Mouse (Mus musculus) intestine, embryonic 14.5 days (tissue): ENCODE measurements around the gene Usp48. TPM values are rescaled to one million over a fixed set of nuclear protein-coding genes. Genes with fewer than 3 reads are reported as not detected.

Experiments used
- ATAC-seq: fragments of 200-750 bp; cut with Nextera tagmentation; replicated peaks from 2 replicates; pipeline ENCODE4 v1.8.0; 2017; ENCODE audit warnings: low read depth, moderate number of reproducible peaks, moderate TSS enrichment, moderate library complexity; ENCODE audit not compliant: low FRiP score, low TSS enrichment
- DNase-seq: peaks from one replicate; pipeline ENCODE4 v3.0.0-alpha.2; 2018; ENCODE audit warnings: low spot score
- H3K27ac ChIP-seq: fragments of 300-500 bp; sonication (generic); 2 replicates; pipeline ENCODE4 v1.5.1; 2014; ENCODE audit warnings: low read depth, mild to moderate bottlenecking, control low read depth
- H3K27me3 ChIP-seq: fragments of 300-500 bp; sonication (generic); replicated peaks from 2 replicates; pipeline ENCODE4 v1.6.1; 2014; ENCODE audit warnings: low read length, control low read depth; ENCODE audit not compliant: control insufficient read depth, insufficient read depth
- H3K36me3 ChIP-seq: fragments of 300-500 bp; sonication (generic); 2 replicates; pipeline ENCODE4 v1.6.1; 2014; ENCODE audit warnings: low read length, control low read depth; ENCODE audit not compliant: control insufficient read depth, insufficient read depth
- H3K4me1 ChIP-seq: fragments of 300-500 bp; sonication (generic); replicated peaks from 2 replicates; pipeline ENCODE4 v1.6.1; 2014; ENCODE audit warnings: low read length, control low read depth, mixed read lengths; ENCODE audit not compliant: control insufficient read depth, insufficient read depth
- H3K4me2 ChIP-seq: fragments of 300-500 bp; sonication (generic); 2 replicates; pipeline ENCODE4 v1.6.1; 2014; ENCODE audit warnings: low read length
- H3K4me3 ChIP-seq: fragments of 300-500 bp; sonication (generic); 2 replicates; pipeline ENCODE4 v1.5.1; 2014; ENCODE audit warnings: low read depth, low read length, control low read depth, mixed read lengths
- H3K9ac ChIP-seq: fragments of 300-500 bp; sonication (generic); 2 replicates; pipeline ENCODE4 v1.6.1; 2014; ENCODE audit warnings: mild to moderate bottlenecking, low read length
- H3K9me3 ChIP-seq: fragments of 300-500 bp; sonication (generic); 2 replicates; pipeline ENCODE4 v1.6.1; 2016; ENCODE audit warnings: low read length, control low read depth; ENCODE audit not compliant: control insufficient read depth
- WGBS: fragments of 180-500 bp; shearing (Covaris S2); extraction: QIAGEN DNeasy Blood & Tissue Kit; methylation state at CpG from one replicate; pipeline ENCODE4 v1.1.7; 2014; 5-methylcytosine and 5-hydroxymethylcytosine counted together
- polyA plus RNA-seq: library from polyadenylated mRNA; unstranded; fragments of >200 nt; fragmentation: Nextera tagmentation; extraction: Ambion mirVana; gene quantifications from 2 replicates; pipeline ENCODE4 v1.2.1, GENCODE M21; 2014

The Usp48 gene
- polyA plus RNA-seq, 1 experiment from 2014 or later, result 72.4 TPM

DNA sequence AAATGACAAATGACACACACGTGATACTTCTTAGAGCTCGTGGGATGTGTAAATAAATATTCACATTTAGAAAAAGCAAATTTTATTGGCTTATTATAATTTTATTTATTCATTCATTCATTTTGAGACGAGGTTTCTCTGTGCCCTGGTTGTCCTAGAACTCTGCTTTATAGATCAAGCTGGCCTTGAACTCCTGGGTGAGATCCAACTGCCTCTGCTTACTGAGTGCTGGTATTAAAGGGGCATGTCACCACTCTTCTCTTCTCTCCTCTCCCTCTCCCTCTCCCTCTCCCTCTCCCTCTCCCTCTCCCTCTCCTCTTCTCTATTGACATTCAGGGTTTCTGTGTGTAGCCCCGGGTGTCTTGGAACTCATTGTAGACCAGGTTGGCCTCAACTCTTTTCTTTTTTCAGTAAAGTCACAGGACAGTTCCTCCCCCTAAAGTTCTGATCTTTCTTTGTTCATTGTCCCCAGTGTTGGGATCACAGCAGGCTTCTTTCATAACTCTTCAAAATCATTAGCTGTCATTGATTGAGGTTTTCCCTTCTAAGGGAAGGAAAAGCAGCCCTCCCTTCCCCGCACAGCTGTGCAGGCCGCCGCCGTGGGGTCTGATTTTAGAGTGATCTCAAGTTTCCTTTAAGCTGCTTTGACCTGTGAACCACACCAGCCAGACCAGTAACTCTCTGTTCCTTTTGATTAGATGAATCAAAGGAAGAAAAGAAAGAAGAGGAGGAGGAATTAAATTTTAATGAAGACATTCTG lies 34.1 kb downstream of the Usp48 start:
- ATAC-seq, result no peak
- H3K9me3 ChIP-seq, result no peaks in the 10 kb centered on the region
- no peaks in the 10 kb centered on the region for H3K27me3 ChIP-seq
- H3K4me3 ChIP-seq, result no peak overlapping the region
- H3K4me2 ChIP-seq, result no peak overlapping the region
- 79% methylated on average over 8 of the region's 8 CpGs for WGBS
- no peaks in the 10 kb centered on the region for H3K4me1 ChIP-seq
- H3K36me3 ChIP-seq, result peaks cover 94% of the 10 kb centered on the region
- no peak overlapping the region for H3K27ac ChIP-seq
- no peak for DNase-seq
- H3K9ac ChIP-seq, result no peak overlapping the region

DNA sequence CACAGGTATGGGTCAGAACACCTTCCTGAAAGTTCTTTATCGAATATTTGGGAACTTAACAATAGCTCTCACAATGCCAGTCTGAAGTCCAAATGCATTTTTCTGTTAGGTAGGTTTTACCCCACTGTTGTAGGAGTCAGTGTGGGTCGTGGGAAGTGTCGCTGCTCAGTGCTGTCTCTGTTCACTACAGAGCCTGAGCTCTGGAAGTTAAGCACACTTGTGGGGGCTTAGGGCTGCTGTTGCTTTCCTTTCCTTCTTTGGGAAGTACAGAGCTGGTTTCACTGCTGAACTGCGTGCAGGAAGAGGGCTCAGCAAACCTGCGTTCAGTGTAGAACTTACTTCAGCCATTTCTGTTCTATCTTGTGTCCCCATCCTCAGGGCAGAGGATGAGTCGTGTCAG lies 34.8 kb downstream of the Usp48 start:
- H3K9ac ChIP-seq, result no peak overlapping the region
- peaks cover 94% of the 10 kb centered on the region for H3K36me3 ChIP-seq
- ATAC-seq, result no peak
- WGBS, result 92% methylated on average over 6 of the region's 6 CpGs
- H3K9me3 ChIP-seq, result no peaks in the 10 kb centered on the region
- H3K27ac ChIP-seq, result no peak overlapping the region
- no peaks in the 10 kb centered on the region for H3K27me3 ChIP-seq
- no peak overlapping the region for H3K4me3 ChIP-seq
- no peak for DNase-seq
- H3K4me1 ChIP-seq, result no peaks in the 10 kb centered on the region
- no peak overlapping the region for H3K4me2 ChIP-seq

DNA sequence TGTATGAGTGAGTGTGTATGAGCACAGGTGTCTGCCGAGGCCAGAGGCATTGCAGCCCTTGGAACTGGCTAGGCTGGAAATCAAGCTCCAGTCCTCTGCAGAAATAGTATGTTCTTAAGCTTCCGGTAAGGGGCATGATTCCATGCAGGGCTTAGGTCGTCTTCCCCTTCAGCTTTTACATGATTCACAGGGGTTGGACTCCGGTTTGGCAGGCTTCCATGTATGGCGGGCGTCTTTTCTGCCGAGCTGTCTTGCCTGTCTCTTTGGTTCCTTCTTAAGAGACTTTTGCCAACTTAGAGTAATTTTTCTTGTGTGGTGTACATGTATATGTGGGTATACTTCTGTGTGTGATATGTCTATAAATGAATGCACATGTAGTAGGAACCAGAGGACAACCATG lies 35.8 kb downstream of the Usp48 start:
- Histone ChIP-seq H3K27ac (no peak overlapping the region), H3K4me2 (no peak overlapping the region), H3K9me3 (no peaks in the 10 kb centered on the region), H3K4me3 (no peak overlapping the region), H3K36me3 (peaks cover 94% of the 10 kb centered on the region), H3K27me3 (no peaks in the 10 kb centered on the region), H3K9ac (no peak overlapping the region), H3K4me1 (no peaks in the 10 kb centered on the region)
- ATAC-seq, result no peak
- 83% methylated on average over 7 of the region's 7 CpGs for WGBS
- DNase-seq, result no peak

DNA sequence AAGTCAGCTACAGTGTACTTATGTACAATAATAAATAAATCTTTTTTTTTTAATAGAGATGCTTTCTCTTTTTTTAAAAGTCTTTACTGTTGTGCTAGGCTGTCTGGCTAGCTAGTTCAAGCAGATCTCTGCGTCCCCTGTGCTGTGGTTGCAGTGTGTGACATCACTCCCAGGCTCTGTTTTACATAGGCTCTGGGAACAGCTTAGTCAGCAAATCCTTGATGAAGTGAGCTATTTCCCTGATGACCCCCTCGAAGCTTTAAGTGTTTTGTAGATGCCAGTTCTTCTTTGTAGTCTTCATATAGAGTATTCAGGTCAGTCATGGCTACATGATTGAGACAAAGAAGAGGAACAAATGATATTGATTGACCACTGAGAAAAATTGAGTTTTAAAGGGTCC lies 36.6 kb downstream of the Usp48 start:
- Histone ChIP-seq H3K4me3 (no peak overlapping the region), H3K27me3 (no peaks in the 10 kb centered on the region), H3K4me2 (no peak overlapping the region), H3K36me3 (peaks cover 94% of the 10 kb centered on the region), H3K27ac (no peak overlapping the region), H3K9me3 (no peaks in the 10 kb centered on the region), H3K9ac (no peak overlapping the region), H3K4me1 (no peaks in the 10 kb centered on the region)
- DNase-seq, result no peak
- ATAC-seq, result no peak
- 86% methylated on average over 2 of the region's 2 CpGs for WGBS

DNA sequence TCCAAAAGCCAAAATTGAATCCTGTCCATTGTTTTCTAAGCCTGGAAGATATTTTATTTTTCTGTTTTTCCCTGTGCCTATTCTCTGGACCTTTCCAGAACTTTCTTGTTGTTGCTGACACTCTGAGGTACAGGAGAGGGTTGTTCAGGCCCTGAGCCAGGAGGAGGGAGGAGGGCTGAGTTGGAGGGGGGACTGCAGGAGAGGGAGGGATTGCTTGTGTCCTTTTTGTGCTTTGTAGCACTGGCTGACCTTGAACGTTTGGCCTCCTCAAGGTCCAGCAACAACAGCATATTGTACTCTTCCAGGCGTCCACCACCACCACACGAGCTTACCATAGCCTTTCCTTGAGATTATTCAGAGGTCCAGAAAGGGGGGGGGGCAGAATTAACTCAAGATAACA lies 38.0 kb downstream of the Usp48 start:
- H3K4me1 ChIP-seq, result no peaks in the 10 kb centered on the region
- no peaks in the 10 kb centered on the region for H3K27me3 ChIP-seq
- no peak overlapping the region for H3K27ac ChIP-seq
- DNase-seq (no peak), ATAC-seq (no peak)
- no peak overlapping the region for H3K4me2 ChIP-seq
- H3K36me3 ChIP-seq, result peaks cover 95% of the 10 kb centered on the region
- H3K9me3 ChIP-seq, result no peaks in the 10 kb centered on the region
- H3K9ac ChIP-seq, result no peak overlapping the region
- H3K4me3 ChIP-seq, result no peak overlapping the region
- 62% methylated on average over 3 of the region's 3 CpGs for WGBS

DNA sequence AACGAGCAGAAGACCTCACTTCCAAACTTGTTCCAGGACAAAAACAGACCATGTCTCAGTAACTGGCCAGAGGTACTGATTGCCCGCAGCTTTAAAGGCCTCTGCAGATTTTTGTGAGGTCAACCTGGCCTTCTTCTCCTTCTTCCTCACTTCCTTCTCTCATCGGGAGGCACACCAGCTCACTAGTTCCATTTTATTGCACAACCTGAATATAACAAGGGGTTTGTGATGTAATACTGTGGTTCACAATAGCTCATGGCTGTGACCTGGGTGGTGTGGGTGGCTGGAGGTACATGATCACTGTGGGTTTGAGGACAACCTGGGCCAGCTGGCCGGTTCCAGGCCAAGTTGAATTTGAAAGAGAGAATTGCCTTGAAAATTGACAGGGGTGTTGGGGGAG lies 39.8 kb downstream of the Usp48 start:
- Histone ChIP-seq H3K4me2 (no peak overlapping the region), H3K36me3 (peaks cover 100% of the 10 kb centered on the region), H3K27me3 (no peaks in the 10 kb centered on the region), H3K9ac (no peak overlapping the region), H3K4me1 (no peaks in the 10 kb centered on the region), H3K4me3 (no peak overlapping the region), H3K27ac (no peak overlapping the region), H3K9me3 (no peaks in the 10 kb centered on the region)
- ATAC-seq (no peak), DNase-seq (no peak)
- 94% methylated on average over 4 of the region's 4 CpGs for WGBS

DNA sequence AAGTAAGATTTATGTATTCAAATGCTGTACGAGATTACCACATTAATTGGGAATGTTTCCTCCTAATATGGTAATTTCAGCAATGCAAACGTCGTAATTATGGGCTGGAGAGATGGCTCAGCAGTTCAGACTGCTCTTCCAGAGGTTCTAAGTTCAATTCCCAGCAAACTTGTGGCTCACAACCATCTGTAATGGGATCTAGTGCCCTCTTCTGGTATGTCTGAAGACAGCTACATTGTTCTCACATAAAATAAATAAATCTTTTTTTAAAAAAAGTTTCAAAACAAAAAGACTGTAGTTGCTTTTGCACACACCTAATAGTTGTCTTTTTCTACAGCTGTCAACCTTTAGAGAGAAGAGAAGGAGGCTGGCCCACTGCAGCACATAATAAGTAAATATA lies 43.0 kb downstream of the Usp48 start:
- no peaks in the 10 kb centered on the region for H3K4me1 ChIP-seq
- WGBS, result 76% methylated on average over 3 of the region's 3 CpGs
- H3K9me3 ChIP-seq, result no peaks in the 10 kb centered on the region
- no peak overlapping the region for H3K9ac ChIP-seq
- no peak overlapping the region for H3K4me2 ChIP-seq
- no peak for DNase-seq
- H3K27ac ChIP-seq, result no peak overlapping the region
- H3K27me3 ChIP-seq, result no peaks in the 10 kb centered on the region
- H3K4me3 ChIP-seq, result no peak overlapping the region
- no peak for ATAC-seq
- peaks cover 98% of the 10 kb centered on the region for H3K36me3 ChIP-seq

DNA sequence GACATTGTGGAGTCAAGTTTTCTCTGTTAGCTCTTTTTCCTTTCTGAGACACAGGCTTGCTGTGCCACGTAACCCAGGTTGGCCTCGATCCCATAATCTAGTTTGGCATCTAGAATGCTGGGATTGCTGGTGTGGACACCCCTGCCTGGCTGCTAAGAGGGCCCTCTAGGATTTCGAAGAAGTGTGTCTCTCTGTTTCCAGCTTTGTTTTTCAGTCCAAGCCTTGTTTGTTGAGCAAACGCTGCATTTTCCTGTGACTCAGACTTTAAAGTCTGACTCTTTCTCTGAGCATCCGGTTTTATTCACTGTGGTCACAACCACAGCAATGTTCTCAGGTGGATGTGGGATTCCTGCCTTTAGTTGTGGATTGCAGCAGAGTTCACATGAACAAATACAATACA lies 48.0 kb downstream of the Usp48 start:
- DNase-seq, result no peak

DNA sequence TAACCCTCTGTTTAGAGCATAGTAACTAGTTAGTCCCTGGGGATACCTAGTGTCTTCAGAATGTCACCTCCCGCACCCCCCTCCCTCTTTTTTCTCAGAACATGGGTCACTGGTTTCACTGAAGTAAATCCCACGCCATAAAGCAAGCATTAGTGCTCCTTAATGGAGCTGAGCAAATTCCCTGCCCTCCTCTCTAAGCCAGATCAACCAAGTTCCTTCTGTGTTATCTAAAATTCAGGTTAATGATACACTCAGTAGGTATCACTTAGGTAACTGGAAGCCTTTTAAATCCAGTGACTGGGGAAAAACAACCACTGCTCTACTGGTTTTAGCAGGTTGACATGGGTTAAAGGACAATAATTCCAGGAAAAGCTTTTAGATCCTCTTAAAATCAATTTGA lies 48.5 kb downstream of the Usp48 start:
- Histone ChIP-seq H3K27me3 (no peaks in the 10 kb centered on the region), H3K27ac (peak overlapping the region; percentile 44; the same call in 1 of the 2 replicates), H3K4me3 (no peak overlapping the region), H3K36me3 (peaks cover 89% of the 10 kb centered on the region), H3K4me1 (peaks cover 5% of the 10 kb centered on the region; the same call in 1 of the 2 replicates), H3K9ac (no peak overlapping the region), H3K4me2 (no peak overlapping the region), H3K9me3 (no peaks in the 10 kb centered on the region)
- no peak for DNase-seq
- 71% methylated on average over 2 of the region's 2 CpGs for WGBS
- ATAC-seq, result peak; percentile 79

More for the DNA sequence above, 48.0 kb downstream of the Usp48 start:
- no peaks in the 10 kb centered on the region for H3K27me3 ChIP-seq
- H3K27ac ChIP-seq, result peak overlapping the region; percentile 51; the same call in 1 of the 2 replicates
- 83% methylated on average over 5 of the region's 5 CpGs for WGBS
- H3K4me1 ChIP-seq, result peaks cover 5% of the 10 kb centered on the region; the same call in 1 of the 2 replicates
- H3K9me3 ChIP-seq, result no peaks in the 10 kb centered on the region
- peaks cover 89% of the 10 kb centered on the region for H3K36me3 ChIP-seq
- no peak for ATAC-seq
- H3K4me3 ChIP-seq, result no peak overlapping the region
- H3K9ac ChIP-seq, result no peak overlapping the region
- no peak overlapping the region for H3K4me2 ChIP-seq
